Mouse (Mus musculus): Measurements from ENCODE around the gene Foxk1.

The Foxk1 gene

DNA sequence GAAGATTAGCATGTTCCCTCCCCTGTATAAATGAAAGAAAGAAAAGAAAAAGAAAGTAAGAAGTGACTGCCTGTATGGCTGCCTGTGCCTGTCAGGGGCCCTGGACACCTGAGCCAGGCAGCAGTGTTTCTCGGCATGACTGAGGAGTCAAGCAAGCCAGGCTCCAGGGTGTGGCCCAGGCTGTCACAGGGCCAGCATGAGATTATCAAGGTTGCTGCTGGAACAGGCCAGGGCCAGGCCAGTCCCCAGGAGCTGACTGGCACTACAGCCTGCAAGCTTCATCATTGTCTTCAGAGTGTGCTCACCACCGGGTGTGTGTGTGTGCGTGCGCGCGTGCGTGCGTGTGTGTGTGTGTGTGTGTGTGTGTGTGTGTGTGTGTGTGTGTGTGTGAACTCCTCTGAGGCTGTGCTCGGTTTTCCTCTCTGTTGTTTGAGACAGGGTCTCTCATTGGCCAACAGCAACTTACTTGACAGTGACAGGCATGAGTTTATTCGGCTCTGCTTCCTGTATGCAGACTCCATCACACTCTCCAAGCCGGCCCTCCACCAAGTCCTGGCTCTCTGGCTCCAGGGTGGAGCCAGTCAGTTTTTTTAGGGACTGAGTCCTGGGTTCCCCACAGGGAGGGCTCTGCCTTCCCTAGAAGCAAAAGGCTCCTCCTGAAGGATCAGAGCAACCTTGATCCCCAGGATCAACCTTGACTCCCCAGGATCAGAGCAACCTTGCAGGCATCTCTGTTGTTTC is 43.7 kb downstream of the Foxk1 start:
- DNase-seq (ENCODE audit: low read depth, low spot score), result no peak

DNA sequence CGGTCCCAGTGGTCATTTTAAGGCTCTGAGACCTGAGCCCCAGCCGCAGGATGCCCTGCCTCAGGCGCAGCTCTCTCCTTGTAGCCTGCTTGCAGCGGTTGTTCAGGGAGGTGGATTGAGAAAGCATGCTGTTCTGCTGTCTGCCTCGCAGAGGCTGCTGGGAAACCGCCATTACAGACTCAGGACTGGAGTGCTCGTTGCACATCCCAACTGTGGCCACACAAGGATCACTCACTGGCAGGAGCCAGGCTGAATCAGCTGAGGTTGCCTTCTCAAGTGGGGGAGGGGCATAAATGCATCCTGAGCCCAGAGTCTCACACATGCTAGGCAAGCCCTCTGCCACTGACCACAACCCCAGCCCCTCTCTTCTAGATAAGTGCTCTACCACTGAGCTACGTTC is 44.4 kb downstream of the Foxk1 start:
- DNase-seq (ENCODE audit: low read depth, low spot score), result peak; percentile 69

DNA sequence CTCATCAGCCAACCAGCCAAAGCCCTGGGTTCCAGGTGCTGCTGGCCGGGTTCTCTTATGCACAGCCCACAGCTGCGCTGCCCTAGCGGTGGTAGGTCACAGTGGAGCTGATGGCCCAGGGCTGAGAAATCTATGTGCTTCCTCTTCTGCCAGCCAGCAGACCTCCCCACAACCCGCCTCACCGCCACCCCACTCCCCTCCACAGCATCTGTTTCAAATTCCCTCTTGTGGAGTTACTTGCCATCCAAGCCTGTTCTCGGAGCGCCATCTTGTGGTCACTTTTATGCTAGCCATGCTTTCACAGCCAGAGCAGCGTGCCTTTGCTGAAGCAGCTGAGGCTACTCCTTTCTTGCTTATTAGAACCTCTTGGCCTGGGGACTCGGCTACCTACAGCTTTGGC is 46.8 kb downstream of the Foxk1 start:
- DNase-seq (ENCODE audit: low read depth, low spot score), result peak; percentile 94

DNA sequence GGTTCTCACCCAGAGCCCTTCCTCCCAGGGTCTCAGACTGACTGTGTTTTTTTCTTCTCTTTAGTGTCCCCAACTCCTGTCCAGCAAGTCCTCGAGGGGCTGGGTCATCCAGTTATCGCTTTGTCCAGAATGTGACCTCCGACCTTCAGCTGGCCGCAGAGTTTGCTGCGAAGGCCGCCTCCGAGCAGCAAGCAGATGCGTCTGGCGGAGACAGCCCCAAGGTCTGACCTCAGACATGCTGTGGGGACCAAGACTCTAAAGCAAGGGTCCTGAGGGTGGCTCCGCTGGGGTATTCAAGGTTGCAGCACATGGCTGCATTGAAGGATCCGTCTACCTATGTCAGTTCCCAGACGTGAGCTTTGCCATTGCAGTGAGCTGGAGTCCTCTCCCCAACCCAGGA is 47.3 kb downstream of the Foxk1 start:
- DNase-seq (ENCODE audit: low read depth, low spot score), result no peak

DNA sequence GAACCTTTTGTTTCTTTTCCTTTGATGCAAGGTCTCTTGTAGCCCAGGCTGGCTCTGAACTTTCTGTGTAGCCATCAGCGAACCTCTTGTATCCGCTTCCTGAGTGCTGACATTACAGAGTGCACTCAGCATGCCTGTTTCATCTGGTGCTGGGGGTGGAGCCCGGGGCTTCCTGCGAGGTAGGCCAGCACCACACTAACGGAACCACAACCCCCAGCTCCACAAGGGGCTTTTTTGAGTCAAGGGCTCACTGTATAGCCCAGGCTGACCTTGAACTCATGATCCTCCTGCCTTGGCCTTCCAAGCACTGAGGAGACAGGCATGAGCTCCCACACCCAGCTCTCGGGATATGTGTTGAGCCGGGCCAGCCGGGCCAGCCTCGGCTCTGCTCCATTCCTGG is 49.5 kb downstream of the Foxk1 start:
- DNase-seq (ENCODE audit: low read depth, low spot score), result peak; percentile 70

DNA sequence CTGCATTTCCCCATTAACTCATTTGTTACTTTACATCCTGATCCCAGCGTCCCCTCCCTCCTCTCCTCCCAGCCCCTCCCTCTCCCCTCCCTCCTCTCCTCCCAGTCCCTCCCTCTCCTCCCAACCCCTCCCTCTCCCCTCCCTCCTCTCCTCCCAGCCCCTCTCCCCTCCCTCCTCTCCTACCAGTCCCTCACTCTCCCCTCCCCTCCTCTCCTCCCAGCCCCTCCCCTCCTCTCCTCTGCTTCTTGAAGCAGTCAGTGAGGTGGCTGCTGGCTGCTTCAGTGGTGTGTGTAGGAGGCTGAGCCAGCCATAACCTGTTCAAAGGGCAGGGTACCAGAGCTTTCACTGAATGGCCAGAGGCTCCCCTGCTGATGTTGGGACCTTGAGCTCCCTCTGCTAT is 50.5 kb downstream of the Foxk1 start:
- DNase-seq (ENCODE audit: low read depth, low spot score), result peak; percentile 97

DNA sequence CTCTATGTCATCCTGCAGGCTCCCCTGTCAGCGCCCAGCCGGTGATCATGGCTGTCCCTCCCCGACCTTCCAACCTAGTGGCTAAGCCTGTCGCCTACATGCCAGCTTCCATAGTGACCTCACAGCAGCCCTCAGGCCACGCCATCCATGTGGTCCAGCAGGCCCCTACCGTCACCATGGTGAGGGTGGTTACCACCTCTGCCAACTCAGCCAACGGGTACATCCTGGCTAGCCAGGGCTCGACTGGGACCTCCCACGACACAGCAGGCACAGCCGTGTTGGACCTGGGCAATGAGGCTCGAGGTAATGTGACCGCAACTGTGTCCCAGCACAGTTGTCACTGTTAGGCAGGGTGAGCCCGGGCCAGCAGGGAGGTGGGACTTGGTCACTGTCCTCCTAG is 52.4 kb downstream of the Foxk1 start:
- no peak for DNase-seq (ENCODE audit: low read depth, low spot score)

DNA sequence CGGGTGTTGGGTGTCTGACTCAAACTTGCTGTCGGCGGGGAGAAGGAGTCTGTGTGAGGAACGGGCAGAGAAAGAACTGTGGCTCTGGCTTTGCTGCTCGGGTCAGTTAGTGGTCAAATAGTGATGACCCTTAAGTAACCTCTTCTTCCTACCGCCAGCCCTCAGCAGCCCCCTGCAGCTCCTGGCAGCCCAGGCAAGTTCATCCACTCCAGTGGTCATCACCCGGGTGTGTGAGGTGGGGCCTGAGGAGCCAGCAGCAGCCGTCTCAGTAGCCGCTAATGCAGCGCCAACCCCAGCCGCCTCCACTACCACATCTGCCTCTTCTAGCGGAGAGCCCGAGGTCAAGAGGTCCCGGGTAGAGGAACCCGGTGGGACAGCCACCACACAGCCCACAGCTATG is 55.0 kb downstream of the Foxk1 start:
- no peak for DNase-seq (ENCODE audit: low read depth, low spot score)

DNA sequence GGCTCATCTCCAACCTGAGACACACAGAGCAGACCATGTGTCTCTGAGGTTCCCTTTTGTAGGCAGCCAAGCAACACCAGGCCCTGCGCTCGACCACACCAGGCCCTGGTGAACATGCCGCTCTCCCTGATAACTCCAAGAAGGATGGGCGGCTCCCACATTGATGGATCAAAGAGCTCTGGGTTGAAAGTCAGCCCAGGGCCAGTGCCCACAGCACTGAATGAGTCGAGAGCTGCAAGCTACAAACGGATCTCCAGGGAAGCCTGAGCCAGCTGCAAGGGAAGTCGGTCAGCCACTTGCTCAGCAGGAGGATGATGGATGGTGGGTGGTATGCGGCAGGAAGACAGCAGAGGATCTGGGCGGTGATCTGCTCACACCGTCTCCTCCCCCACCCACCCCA is 56.0 kb downstream of the Foxk1 start:
- peak; percentile 52 for DNase-seq (ENCODE audit: low read depth, low spot score)

DNA sequence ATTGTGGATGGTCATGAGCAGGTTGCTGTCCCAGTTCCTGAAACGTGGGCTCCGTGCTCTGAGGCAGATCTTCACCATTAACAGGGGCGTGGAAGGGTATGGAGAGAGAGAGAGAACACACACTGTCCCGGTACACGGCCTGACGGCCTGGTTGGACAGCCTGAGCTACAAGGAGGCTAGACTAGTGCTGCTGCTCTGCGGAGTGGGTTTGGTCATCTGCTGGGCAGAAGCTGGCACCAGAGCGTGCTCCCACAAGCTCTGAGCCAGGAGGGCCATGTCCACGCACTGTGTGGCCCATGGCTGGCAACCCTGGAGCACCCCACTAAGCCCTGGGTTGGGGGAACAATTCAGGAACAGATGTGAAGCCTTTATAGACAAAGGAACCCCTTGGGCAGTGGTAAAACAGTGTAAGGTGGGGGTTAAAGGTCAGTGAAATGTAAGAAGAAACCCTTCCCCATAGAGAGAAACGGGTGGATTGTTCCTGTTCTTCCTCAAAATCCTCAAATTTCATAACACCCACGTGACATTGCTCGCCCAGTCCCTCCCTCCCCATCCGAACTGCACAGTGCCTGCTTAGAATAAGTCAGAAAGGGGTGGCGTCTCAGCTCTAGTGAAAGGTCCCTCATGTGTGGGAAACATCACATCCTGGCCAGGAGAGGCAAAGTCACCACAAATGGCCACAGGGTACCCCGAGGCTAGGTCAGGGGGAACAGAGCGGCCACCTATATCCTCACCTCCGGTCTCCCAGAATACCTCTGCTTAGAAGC is 57.7 kb downstream of the Foxk1 start:
- no peak for DNase-seq (ENCODE audit: low read depth, low spot score)

DNA sequence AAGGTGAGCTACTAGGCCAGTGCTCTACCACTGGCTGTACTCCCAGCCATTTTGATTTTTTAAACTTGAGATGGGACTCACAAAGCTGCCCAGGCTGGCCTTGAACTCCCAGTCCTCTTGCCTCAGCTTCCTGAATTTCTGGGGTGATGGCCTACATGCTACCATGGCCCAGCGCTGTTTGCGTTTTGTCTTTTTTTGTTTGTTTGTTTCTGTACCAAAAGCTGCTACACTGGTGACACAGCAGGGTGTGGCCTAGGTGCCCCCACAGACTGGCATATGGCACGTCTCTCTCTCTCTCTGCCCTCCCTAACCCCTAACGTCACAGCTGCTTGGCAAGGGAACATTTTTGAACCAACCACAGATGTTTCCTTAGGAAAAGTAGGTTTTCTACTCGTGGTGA is 58.5 kb downstream of the Foxk1 start:
- DNase-seq (ENCODE audit: low read depth, low spot score), result no peak

DNA sequence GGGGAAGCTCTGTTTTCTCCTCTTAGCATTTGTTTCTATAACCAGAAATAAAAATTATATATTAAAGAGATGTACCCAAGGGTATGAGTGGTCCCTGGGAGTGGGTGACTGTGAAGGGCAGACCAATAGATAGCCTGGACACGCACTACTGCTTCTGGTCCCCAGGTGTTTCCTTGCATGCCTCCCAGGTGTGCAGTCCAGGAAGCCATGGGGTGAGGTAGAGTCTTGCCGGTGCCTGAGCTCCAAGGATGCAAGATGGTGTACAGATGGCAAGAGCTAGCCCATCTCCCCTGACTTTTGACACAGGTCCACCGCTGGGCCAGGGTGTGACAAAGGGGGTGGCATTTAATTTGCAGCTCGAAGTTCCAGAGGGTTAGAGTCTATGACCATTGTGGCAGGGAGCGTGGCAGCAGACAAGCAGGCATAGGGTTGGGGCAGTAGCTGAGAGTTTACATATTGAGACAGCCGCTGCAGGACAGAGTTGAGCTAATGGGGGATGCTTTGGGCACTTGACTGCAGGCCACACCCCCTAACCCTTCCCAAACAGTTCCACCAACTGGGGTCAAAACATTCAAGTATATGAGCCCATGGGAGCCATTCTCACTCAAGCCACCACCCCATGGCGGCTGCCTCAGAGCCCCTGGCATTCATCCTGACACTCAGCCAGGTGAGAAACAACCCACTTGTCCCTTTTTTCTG is 60.8 kb downstream of the Foxk1 start:
- no peak for DNase-seq (ENCODE audit: low read depth, low spot score)

DNA sequence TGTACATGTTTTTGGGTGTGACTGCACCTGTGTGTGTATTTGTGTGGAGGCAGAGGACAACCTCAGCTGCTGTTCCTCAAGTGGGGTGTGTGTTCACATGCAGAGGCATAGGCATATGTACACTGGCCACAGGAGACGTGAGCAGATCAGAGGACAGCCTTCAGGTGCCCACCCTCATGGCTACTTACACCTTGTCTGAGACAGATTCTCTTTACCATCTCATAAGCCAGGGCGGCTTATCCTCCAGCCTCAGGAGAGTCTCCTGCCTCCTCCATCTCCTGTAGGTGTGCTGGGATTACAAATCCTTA is 61.3 kb downstream of the Foxk1 start:
- DNase-seq (ENCODE audit: low read depth, low spot score), result no peak

DNA sequence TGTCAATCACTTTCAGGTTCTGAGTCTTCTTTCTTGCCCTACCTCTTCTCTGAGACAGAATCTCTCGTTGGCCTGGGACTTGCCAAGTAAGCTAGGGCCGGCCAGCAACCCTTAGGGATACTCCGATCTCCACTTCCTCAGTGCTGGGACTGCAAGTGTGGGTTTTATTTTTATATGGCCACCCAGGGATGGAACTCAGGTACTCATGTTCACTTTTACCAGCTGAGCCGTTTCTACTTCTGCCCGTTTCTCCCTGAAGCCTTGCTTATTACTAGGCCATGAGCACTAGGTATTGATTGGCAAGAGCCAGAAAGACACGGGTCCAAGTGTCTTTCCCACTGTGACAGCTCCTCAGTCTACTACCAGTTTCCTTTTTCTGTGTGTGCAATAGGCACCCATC is 61.7 kb downstream of the Foxk1 start:
- DNase-seq (ENCODE audit: low read depth, low spot score), result no peak

DNA sequence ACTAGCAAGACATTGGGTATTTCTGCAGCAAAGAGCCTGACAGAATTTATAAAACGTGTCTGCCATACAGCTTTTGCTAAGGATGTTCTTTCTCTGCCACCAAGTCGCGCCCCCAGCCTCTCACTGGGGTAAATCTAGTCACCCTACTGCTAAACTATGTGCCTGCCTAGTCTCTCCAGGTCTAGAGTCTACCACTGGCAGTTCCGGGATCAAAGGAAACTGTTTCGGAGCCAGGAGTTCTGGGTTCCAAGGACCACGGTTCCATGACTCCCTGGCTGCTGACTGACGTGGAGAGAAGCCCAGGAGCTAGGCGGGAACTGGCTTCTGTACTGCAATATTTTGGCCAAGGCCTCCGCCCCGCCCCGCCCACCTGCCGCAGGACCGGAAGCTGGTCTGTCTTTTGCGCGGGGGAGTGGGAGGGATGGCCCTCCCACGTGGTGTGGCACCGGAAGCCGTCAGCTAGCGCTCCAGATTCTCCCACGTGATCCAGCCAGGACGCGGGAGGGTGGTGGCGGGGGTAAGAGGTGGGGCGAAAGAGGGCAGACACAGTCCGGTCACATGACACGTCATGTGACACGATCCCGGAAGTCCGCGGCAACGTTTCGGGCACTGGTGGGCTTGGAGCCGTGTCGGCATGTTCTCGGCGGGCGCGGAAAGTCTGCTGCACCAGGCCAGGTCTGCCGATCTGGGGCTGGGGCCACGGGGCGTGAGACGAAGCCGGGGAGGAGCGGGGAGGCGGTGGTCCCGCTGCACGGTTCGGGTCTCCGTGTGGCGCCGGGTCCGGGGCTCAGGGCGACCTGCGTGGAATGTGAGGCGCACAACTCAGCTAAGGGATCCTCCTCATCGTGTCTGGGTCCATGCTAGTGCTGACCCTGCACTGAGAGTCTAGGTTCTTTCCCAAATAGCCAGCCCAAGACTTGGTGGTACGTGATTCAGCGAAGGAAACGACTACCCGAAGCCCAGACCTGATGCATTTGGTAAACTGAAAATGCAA is 62.5 kb downstream of the Foxk1 start, which contains the start of gene Ap5z1:
TSS of gene Ap5z1 (plus strand) at position 484 of the 994 bp plus-strand sequence.
- DNase-seq (ENCODE audit: low read depth, low spot score), result peak; percentile 98

DNA sequence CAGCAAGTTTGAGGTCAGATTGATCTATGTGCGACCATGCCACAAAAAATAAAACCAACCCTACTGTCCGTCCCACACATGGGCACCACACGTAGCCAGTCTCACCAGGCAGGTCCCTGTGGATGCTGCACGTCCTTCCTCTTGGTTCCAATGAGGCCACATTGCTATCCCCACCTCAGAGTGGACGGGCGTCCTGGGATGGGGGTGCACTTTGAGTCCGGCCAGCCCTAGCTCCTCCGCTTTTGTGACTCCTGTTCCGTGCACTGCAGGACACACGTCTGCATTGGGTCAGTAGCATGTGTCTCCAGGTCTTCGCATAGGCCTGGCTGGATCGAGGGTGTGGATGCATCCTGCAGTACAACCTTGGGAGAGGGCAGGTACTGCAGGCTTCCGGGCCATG is 67.1 kb downstream of the Foxk1 start:
- no peak for DNase-seq (ENCODE audit: low read depth, low spot score)

DNA sequence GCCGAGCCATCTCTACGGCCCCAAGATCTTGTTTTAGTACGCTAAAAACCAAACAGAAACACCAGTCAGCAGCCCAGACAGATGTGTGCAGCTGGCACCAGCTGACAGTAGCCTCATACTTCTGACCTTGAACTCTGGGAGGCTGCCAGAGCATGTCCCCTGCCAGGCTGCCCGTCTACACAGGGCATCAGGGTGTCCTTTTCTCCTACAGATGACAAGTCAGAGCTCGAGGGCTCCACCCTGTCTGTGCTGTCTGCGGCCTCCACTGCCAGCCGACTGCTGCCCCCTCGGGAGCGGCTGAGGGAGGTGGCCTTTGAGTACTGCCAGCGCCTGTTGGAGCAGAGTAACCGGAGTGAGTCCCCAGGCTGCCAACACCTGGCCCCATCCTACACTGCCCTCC is 68.5 kb downstream of the Foxk1 start:
- no peak for DNase-seq (ENCODE audit: low read depth, low spot score)

DNA sequence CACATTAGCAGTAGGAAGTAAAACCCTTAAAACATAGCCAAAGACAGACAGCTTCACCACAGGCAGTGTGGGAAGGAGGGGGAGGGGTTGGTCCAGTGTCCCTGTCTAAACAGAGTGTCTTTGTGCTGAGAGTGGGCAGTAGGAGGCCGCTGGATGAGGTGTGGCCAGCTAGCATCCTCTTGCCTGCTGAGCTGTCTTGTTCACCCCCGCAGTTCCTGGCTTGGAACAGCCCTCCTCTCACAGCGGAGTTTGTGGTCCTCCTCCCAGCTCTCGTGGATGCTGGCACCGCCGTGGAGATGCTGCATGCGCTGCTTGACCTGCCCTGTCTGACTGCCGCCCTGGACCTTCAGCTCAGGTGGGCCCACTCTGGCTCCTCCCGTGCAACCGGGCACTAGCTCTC is 72.4 kb downstream of the Foxk1 start:
- DNase-seq (ENCODE audit: low read depth, low spot score), result no peak

DNA sequence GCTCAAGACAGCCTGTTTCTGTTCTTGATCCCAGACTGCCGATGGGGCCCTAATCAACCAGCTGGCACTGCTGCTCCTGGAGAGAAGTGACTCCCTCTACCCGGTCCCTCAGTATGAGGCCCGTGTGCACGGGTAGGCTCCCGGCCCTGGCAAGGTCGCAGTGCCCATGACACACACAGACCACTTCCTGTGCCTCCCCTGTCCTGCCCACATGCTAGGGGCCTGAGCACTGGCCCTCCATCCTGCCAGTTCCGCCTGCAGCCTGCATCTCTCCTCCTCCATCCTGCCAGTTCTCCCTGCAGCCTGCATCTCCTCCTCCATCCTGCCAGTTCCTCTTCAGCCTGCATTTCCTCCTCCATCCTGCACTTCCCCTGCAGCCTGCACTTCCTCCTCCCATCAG is 74.4 kb downstream of the Foxk1 start:
- DNase-seq (ENCODE audit: low read depth, low spot score), result no peak

DNA sequence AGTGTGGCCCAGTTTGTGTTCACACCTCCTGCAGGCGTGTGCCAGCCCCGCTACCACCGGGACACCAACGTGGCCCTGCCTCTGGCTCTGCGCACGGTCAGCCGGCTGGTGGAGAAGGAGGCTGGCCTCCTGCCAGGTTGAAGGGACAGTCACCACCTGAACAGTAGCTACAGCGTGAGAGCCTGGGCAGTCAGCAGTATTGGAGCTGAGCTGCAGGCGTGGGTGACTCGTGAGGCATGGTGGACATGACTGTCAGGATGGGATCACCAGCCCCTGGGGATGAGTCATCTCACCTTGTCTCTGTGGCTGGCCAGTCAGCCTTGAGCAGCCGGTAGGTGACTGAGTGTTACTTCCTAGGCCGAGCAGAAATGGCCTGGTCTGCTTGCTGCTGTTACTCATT is 76.0 kb downstream of the Foxk1 start:
- DNase-seq (ENCODE audit: low read depth, low spot score), result no peak

DNA sequence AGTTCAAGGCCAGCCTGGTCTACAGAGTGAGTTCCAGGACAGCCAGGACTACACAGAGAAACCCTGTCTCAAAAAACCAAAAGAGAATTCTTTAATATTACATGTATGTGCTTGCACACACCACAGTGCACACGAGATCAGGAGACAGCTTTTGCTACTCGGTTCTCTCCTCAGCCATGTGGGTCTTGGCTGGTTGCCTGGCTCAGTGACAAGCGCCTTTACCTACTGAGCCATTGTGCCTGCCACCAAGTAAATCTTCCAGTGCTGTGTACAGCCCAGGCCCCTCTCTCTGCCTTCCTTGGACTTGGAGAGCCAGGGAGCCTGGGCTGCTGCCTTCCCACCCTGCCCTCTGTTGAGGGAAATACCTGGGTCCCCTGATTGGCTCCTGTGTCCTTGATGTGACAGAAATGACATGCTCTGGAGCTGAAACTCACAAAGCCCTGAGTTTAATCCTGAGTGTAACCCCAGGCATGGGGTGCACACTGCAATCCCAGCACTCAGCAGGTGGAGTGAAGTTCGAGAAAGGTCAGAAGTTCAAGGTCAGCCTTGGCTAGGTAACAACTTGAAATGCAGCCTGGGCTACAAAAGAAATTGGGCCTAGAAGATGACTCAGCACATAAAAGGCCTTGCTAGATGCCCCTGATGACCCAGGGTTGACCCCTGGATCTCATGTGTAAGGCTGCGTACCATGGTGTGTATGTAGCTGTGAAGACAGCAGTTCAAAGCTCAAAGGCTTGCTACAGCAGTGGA is 76.7 kb downstream of the Foxk1 start:
- DNase-seq (ENCODE audit: low read depth, low spot score), result peak; percentile 94

Measured in ES-CJ7 (cell line).